Mouse (Mus musculus): ENCODE measurements at regions not wholly inside any gene's neighbourhood (a gene's known extent, or its start where the extent isn't known, plus 50 kb on each side); places are given as distances from the start of the nearest gene placed in this dataset.
A peak's percentile ranks its signal among the peaks of the same experiment; 100 is the strongest.

GRCm38 (mm10) chr2:117399487-117399886 lies 56.7 kb upstream of the Rasgrp1 start:
- no peak for DNase-seq

- DNase-seq, result no peak
Observed at GRCm38 (mm10) chr2:117403425-117404175, 60.8 kb upstream of the Rasgrp1 start.

GRCm38 (mm10) chr2:117405453-117405852 lies 62.7 kb upstream of the Rasgrp1 start:
- no peak for DNase-seq

DNA sequence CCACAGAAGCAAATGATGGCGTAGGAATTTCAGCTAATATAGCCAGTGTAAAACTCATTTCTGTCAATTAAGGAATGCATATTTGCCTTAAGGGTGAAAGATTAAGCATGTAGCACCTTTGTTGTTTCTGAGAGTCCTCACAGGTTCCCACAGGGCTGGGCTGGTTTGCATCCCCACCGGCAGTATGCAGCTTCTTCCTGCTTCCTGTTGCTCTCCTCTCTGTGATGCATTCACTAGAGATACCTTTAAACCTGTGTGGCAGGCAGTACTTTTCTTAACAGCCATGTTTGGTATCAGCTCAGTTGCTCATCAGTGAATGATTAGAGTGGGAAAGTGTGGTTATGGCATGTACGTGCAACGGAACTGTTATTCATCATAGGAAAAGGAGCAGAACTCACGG lies 65.4 kb upstream of the Rasgrp1 start:
- no peak for DNase-seq

- DNase-seq, result peak; percentile 43 to 51
Observed at GRCm38 (mm10) chr2:117412045-117412606, 69.3 kb upstream of the Rasgrp1 start.

- DNase-seq, result no peak
Observed at GRCm38 (mm10) chr2:117417229-117417970, 74.6 kb upstream of the Rasgrp1 start.

DNA sequence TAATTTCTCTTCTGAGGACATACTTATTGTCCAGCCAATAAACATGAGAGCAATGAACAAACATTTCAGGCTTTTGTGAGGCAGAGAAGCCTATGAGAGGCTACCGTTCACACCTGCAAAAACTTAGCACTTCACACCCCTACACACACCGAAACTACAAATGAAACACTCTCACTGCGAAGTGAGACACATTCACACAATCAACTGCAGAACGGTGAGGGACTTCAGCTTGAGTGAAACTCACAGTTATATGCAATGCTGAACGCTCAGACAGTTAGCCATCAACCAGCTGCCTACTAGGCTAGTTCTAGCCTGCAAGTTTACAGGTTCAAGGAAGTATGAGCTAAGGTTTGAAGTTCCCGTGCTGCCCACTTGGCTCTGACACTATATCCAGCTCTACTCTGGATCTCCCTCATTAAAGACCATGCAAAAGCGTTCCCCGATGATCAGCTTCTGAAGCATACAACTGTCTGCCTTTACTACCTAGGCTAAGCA lies 75.4 kb upstream of the Rasgrp1 start:
- DNase-seq, result no peak

DNA sequence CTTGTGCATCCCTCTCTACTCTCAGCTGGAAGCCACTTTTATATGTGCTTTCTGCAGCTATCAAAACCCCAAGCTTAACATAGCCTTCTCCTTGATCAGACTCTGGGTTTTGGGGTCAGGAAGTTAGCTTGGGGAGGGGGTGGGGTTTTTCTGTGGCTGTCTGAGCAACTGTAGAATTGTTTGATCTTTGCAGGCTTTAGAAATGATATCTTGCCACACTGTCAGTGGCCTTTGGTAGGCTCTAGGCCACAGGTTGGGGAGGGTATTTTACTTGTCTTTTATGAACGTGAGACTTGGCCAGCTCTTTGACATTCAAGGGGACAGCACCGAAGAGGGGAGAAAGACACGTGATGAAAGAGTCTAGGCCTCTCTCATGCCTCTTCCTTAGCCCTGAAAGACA lies 75.9 kb upstream of the Rasgrp1 start:
- DNase-seq, result no peak

DNA sequence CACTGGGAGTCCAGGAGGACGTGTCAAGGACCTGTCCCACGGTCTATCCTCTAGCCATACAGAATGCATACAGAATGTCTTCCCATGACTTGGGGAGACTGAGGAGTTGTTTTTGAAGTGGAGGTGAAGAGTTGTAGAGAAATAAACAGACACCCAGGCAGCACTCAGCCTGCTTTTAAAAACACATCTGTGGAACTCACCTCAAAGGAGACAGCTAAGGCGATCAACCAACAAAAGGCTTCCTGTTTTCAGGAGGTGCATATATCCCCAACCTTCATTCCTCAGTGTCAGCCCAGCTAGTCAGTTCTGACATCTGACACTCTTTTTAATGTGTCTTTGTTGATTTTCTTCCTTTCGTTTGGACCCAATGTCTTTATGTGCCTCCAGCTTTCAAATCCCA lies 78.6 kb upstream of the Rasgrp1 start:
- no peak for DNase-seq

- DNase-seq, result no peak
Observed at GRCm38 (mm10) chr2:117422756-117423155, 80.0 kb upstream of the Rasgrp1 start.

GRCm38 (mm10) chr2:117429205-117429604 lies 86.4 kb upstream of the Rasgrp1 start:
- DNase-seq, result no peak

GRCm38 (mm10) chr2:117432010-117432409 lies 89.2 kb upstream of the Rasgrp1 start:
- DNase-seq, result no peak

- DNase-seq, result no peak
Observed at GRCm38 (mm10) chr2:117432923-117433322, 90.1 kb upstream of the Rasgrp1 start.

- no peak for DNase-seq
Observed at GRCm38 (mm10) chr2:117433482-117433881, 90.7 kb upstream of the Rasgrp1 start.

DNA sequence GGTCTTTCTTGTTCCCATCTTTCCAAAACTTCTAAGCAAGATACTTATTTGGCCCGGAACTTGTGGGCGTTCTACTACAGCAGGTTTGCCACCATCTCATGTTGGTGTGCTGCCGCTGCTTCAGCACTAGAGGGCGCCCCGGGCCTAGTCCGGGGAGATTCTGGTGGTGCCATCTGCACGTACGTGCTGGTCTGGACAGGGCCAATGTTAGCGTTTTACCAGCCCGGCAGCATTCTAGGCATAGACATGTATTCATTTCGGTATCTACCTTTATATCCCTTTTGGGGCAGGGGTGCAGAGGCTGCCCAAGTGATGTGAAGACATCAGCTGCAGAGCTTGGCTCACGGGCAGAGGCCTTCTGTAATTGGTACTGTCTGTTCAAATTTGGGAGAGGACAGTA lies 95.3 kb upstream of the Rasgrp1 start:
- no peak for DNase-seq

DNA sequence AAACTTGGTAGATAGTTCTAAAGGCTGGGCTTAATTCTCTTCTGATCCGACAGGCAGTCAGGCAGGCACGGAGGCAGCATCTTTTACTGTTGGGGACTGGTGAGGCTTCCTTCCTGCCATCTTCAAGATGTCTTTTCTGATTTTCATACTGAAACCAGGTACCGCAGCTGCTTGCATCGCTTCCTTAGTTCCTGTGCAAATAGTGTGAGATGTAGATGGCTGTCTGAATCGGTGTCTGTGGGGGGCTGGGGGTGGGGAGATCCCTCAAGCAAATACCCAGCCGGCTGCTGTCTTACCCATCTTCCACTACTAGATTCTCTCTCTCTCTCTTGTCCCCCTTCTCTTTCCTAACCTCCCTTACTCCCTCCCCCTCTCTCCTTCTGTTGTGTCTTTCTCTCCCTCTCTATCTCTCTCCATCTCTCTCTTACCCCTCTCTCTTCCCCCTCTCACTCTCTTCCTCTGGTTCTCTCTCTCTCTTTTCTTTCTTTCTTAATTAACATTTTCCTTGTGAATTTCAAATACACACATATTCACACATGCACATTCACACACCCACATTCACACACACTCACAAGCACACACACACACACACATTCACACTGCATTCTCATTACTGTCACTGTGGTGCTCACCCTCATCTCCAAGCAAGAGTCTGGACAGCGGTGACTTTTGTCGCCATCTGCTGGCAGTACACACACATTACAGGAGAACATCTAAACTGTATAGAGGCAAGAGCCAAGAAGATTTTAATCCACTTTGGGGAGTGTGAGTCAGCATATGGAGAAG lies 96.0 kb upstream of the Rasgrp1 start:
- DNase-seq, result peak; percentile 83 to 85

GRCm38 (mm10) chr2:117439372-117440183 lies 96.8 kb upstream of the Rasgrp1 start:
- no peak for DNase-seq

DNA sequence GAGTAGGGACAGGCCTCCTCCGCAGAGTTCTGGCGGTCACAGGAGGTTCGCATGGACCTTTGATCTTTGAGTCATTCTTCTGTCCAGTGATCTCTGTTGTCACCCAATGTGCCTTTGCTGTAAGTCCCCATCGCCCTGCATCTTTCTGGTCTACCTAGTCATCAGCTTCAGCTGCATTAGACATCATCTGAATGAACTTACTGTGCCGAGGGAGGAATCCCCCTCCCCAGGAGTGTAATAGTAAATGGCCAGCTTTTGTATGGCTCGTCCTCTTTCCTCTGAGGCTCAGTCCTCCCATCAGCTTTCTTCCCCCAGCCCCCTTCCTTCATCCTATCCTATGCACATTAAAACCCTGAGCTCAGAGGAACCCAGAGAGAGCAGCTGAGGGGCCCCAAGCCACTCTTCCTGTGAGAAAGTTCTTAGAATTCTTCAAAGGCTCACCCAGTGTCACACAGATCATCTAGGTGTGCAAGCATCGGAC lies 98.0 kb upstream of the Rasgrp1 start:
- no peak for DNase-seq

DNA sequence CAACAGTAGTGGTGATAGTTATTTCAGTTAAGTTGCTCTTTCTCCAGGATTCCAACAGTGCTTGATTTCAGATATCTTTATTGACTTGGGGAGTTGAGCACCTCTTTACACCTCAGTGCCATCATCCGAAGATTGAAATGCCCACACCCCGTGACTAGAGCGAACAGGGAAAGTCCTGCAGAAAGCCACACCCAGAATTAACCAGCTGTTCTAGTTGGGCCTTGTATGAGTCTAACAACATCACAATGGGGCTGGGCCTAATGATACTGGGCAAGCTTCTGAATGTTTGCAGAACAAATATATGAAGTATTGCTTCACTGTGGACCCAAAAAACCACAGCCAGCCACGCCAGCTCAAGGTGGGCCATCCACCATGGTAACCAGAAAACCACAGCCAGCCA lies 100.1 kb upstream of the Rasgrp1 start:
- no peak for DNase-seq

DNA sequence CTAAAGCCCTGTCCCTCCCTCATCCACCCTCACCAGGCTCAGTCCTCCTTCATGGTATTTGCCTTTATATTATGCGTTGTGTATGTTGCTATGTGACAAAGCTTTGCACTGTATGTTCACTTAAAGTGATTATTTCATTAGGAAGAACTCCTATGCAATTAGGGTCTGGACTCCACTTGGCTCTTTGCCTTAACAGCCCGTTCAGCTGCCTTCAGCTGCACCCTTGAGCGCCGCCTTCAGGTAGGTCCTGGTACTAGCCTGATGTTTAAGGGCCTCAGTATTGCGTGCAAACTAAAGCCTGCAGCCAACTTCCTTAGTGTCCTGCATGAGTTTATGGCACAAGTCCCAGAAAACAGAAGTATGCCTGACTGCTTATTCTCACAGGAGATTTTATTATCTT lies 101.9 kb upstream of the Rasgrp1 start:
- DNase-seq, result peak; percentile 12 to 54

- DNase-seq, result no peak
Observed at GRCm38 (mm10) chr2:117446876-117447275, 104.1 kb upstream of the Rasgrp1 start.

All from cerebellum, postnatal 14 days (tissue).